Mouse (Mus musculus) A20 (cell line): ENCODE data around the gene Gpc1.

ENCODE experiments used
- DNase-seq: peaks from one replicate; pipeline ENCODE4 v3.0.0-alpha.2; 2011; ENCODE audit warnings: low read depth, low spot score

The Gpc1 gene

DNA sequence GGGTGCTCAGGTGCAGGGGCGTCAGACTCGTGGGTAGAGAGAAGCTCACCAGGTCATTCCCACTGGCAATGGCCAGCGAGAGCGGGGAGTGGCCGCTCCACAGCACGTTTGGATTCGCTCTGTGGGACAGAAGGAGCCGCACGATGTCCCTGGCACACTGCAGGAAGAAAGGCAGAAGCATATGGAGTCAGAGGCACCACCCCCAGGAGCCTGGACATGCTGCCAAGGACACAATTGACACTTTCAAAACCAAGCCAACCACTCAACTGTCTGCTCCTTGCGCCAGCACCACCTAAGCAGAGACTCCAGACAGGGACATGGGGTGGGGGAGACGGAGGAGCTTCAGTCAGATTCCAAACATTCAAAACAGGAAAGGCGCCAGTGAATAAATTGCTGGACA lies 47.8 kb downstream of the Gpc1 start:
- no peak for DNase-seq

DNA sequence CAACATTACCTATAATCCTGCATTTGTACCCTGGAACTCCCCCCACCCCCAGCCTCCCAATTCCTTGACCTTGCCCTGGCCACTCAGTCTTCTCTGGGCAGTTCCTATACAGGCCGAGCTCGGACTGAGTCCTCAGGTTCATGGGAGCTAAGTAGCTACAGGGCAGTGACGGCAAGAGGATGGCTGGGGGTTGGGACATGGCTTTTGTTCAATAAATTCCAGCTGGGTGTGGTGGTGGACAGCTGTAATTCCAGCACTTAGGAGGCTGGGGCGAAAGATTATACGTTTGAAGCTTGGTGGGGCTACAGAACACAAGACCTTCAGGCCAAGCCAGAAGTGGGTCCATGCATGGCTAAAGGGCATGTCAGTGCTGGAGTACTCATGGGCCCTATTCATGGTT lies 48.7 kb downstream of the Gpc1 start:
- DNase-seq, result no peak

DNA sequence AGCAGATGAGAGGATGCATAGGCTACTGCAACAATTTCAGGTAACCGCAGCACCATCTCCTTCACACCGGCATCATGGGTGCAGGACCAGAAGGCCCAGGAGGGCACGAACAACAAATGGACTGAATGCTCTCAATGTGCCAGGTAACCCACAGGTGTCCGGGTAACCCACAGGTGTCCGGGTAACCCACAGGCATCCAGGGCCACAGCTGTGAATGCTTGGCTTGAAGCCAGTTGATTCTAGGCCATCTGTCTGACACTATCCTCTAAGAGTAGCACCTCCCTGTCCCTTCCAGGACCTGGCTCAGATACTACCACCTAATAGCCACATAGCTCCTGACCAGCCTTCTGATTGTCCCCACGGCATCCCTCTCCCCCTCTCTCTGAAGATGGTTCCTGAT lies 50.5 kb downstream of the Gpc1 start:
- no peak for DNase-seq

DNA sequence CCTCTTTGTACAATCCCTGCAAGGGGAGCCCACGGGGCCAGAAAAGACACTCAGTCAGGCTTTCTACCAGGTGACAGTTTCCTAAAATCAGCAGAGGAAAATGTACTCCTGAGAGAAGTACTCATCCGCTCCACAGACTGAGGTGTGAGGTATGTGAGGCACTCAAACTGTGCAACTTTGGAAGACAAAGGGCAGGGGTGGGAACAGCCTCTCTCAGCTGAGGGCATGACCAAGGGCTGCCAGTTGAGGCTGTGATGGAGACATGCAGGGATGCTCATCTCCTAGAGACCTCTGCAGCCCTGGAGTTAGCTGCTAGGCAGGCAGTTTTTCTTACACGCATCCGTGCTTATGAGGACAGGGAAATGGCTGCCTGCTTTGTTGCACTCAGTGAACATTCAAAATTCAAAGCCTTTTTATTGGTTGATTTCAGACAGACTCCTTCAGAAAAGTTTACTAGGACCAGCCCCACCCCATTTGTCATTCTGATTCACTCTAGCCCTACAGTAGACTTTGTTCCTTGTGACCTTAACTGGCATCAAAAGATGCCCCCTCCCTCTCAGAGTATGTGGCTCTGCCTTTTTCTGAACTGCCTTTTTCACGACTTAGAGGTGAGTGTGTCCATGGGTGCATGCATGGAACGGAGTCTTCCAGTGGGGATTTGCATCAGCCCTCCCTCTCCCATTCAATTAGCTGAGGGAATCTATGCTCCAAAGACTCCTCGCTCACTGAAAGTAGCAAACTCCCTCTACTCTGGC lies 57.6 kb downstream of the Gpc1 start:
- DNase-seq, result no peak

DNA sequence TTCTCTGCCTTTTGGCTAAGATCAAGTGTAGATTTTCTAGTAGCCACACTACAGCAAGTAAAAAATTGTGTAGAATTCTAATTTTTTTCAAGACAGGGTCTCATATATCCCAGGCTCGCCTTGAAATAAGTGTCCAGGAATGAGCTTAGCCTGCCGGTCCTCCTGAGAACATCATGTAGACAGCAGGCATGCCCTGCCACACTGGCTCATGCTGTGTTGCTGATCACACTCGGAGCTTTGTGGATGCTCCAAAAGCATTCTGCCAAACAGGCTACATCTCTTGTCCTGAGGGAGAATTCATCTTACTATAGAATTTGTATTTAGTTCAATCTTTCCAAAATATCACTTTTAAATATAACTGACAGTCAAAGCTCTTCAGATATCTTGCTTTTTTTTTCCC lies 61.3 kb downstream of the Gpc1 start:
- no peak for DNase-seq

DNA sequence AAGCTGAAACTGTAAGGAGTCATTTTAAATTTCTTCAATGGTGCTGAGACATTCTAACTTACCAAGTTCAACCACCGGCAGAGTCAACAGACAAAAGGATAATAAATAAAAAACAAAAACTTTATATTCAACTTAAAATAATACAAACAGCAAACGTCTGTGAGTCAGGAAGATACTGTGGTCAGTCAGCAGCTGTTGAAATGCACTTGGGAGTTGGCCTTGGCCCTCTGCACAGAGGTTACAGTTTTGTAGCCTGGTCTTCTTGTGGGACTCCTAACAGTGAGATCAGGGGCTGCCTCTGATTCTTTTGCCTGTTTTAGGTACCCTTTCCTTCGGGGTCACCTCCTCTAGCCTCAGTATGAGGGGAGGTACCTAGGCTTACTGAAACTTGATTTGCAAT lies 62.5 kb downstream of the Gpc1 start:
- DNase-seq, result no peak

DNA sequence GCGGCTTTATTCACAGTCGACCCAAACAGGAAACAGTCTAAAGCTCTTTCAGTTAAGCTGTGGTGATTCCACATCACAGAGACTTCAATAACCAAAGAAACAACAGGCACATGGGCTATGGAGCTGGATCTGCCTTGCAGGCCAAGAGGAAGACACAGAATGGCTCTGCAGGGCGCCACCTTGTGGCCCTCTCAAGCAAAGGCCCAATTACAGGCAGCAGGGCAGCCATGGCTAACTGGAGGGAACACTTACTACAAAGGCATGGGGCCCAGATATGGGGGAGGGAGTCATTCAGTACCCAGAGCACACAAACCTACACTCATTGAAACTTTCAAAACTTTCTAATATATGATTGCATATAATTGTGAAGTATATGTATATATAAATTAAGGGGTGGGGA lies 63.6 kb downstream of the Gpc1 start:
- DNase-seq, result peak; percentile 73

DNA sequence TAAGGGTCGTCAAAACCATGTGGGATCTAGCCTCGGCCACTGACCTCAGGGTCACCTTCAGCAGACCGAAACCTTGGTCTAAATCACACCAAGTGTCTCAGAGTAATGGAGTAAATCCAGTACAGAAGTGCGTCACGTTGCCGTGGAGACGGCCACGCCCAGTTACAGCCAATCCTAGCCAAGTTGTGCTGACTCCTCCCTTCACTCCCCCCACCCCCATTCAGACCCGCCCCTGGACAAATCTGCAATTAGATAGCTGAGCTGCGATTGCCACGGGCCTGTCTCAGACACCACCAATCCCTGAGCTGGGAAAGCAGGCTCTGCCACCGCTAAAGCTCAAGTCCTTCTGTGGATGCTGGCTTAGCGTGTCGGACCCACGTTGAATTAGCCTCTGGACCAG lies 71.3 kb downstream of the Gpc1 start, which contains the start of gene Ankmy1:
Gene Ankmy1, minus strand, starts transcription at position 121 of the 400 bp plus-strand sequence.
- DNase-seq, result no peak

DNA sequence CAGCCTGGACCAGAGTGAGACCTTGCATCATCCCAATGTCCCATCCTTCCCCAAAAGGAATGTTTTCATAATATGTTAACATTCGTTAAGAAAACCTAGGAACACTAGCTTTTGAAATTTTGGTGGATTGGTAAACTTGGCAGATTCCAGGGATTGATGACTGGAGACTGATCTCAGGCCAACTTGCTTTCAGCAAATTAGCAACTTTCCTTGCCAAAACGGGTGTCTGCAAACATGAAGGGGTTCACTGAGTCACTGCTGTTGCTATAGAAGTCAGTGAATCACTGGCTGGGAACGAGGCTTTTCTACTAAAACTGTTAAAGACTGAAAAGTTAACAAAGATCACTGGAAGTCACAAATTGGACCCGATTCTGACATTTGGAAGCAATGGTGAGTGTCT lies 72.2 kb downstream of the Gpc1 start:
- no peak for DNase-seq

DNA sequence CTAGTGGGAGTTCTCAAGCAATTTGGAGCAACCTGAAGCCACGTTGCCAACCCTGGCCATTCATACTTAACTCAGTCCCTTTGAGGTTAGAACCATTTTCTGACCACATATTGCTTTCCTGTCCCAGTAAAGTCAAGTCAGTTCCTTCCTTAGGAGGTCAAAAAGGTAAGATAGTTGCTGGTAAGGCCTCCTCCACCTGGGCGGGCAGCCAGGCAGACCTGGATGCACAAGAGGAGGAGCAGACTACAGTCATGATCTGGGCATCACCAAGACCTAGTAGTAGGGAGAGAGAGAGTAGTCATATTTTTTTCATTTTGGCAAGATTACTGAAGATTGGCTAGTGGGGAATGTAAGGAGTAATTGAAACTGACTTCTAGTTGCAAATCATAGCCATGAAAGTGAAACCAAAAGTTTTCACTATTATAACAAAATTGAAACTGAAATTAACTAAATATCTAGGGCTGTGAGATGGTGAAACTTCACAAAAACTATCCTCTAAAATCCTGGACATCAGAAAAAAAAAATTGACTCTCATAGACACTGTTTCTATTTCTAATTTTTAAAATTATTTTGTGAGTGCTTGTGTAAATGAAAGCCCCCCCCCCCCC lies 74.4 kb downstream of the Gpc1 start:
- peak; percentile 26 for DNase-seq

DNA sequence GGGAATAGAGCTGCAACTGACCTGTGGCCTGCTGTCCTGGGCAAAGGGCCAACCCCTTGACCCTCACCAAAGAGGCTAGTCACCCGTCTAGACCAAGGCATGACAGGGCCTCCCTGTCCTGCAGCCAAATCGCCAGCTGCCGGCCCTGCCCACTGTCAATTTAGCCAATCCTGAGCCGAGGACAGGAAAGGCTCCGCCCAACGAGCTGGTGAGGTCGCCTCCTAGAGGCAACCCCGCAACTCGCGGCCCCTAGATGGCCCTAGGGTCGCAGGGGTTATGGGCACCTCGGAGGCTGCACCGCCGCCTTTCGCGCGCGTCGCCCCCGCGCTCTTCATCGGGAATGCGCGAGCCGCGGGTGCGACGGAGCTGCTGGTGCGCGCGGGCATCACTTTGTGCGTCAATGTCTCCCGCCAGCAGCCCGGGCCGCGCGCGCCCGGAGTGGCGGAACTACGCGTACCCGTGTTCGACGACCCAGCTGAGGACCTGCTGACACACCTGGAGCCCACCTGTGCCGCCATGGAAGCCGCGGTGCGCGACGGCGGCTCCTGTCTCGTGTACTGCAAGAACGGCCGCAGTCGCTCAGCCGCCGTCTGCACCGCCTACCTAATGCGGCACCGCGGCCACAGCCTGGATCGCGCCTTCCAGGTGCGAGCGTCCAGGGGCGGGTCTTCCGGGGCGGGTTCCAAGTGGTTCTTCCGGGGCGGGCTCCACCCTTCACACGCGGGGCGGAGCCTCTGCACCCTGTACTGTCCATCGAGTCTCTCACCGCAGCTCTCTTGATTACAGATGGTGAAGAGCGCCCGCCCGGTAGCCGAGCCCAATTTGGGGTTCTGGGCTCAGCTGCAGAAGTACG lies 75.6 kb downstream of the Gpc1 start, which contains the start of gene Dusp28:
Gene Dusp28, plus strand, starts transcription at position 203 of the 853 bp plus-strand sequence.
- peak; percentile 95 for DNase-seq

DNA sequence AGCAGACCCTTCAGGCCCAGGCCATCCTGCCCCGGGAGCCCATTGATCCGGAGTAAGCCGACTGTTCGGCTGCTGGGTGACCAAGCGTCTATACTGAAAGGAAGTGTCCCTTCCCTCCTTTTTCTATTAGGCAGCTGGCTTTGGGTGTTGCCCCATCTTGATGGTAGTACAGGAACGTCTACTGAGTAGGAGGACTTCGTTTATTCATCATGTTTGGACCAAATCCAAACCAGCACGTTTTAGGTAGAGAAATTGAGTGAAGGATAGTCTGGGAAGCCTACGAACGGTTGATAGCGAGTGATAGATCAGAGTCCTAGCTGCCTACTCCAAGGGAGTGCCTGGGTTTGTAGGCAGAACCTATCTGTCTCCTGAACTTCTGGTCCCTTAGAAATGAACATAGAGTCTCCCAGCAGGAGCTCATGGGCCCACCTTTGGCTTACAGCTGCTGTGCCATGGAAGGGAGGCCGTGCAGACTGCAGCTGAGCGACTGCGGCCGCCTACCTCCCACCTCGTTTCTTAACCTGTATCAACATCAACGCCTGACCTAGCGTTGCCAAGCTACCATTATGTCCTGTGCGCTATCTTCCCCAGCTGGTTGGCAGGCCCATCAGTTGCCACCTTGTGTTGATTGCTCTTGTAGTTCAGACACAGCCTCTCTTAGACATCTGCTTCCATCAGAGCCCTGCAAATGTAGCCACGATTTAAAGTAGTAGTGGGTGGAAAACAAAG lies 76.4 kb downstream of the Gpc1 start:
- no peak for DNase-seq

DNA sequence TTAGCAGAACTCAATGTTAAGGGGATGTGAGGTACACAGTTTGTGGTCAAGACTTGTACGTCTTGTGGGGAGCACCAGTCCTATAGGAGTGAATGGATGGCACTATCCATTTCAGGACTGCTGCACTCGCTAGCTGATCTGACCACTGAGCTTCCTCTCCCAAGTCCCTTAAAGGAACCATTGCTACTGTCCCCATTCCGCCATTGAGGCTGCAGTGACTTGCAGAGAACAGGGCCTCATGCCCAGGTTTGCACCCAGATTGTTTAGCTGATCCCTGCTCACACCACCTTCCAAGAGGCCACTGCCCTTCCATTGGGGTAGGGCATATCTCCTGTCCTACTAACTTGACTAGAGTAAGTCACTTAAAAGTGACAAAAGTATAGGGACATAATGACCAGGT lies 77.2 kb downstream of the Gpc1 start:
- no peak for DNase-seq

DNA sequence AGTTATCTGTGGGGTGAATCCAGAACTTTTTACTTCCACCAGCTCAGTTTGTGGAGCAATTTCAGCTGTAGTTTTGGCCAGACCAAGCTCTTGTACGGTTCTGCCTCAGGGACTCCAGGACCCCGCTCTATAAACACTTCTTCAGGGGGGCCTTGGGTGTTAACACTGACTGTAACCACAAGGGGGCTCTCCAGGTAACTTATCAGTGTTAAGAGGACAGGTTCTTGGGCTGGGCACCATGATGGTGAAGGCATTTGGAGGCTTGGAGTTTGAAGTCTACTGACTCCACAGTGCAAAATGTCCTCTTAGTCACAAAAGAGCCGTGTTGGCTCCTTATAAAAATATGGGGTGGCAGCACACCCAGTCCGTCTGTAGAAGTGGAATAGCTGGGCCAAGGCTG lies 77.6 kb downstream of the Gpc1 start:
- DNase-seq, result peak; percentile 74
